Mouse (Mus musculus): ENCODE results near the gene Gm47189. TPM values are rescaled to one million over a fixed set of nuclear protein-coding genes. Genes with fewer than 3 reads are reported as not detected.
"Not testable (repeated sequence)": the region's sequence is repeated elsewhere in the genome, so short reads cannot be mapped to it uniquely, and the experiment has no call there.

The Gm47189 gene
- polyA plus RNA-seq (2012; rRNA removed), result not detected in 2 replicates

- H3K4me1 ChIP-seq (ENCODE audit: control insufficient read depth, insufficient read depth, low read length); H3K4me3 ChIP-seq (replicated peaks; ENCODE audit: extremely low read depth, low read depth, low read length); DNase-seq: not testable (repeated sequence)
Observed at GRCm38 (mm10) chr14:41772341-41772740, at the start of gene Gm47189. Gene Gm47189, minus strand, starts transcription at chr14:41772441.

GRCm38 (mm10) chr14:41755931-41756330 lies 16.3 kb downstream of the Gm47189 start:
- not testable (repeated sequence) for H3K4me3 ChIP-seq (replicated peaks; ENCODE audit: extremely low read depth, low read depth, low read length); H3K4me1 ChIP-seq (ENCODE audit: control insufficient read depth, insufficient read depth, low read length)
- DNase-seq, result peak; percentile 1
- WGBS, result 83% methylated on average over 3 of the region's 3 CpGs

GRCm38 (mm10) chr14:41750514-41750913 lies 21.7 kb downstream of the Gm47189 start, which contains the start of gene Gm7929:
Gene Gm7929, minus strand, starts transcription at chr14:41750614.
- not testable (repeated sequence) for H3K4me3 ChIP-seq (replicated peaks; ENCODE audit: extremely low read depth, low read depth, low read length); H3K4me1 ChIP-seq (ENCODE audit: control insufficient read depth, insufficient read depth, low read length); DNase-seq
- 67% methylated on average over 1 of the region's 1 CpGs for WGBS

DNA sequence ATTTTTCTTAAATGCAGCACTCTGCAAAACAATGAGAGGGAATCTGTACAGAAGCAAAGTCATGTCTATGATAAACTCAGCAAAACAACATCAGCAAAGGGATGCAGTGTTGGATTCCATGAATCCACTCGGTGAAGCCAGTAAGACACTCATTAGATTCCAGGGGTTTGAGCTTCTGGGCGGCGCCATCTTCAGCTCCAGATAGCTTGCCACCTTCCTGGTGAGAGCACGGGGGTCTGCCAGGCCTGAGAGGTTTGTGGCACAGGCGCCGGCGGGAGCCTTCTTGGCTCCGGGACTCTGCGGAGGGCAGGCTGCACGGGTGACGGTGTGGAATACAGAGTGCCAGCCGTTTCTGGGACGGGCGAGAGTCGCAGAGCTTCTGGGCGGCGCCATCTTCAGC lies 48.8 kb downstream of the Gm47189 start:
- not testable (repeated sequence) for H3K4me3 ChIP-seq (replicated peaks; ENCODE audit: extremely low read depth, low read depth, low read length); H3K4me1 ChIP-seq (ENCODE audit: control insufficient read depth, insufficient read depth, low read length); DNase-seq
- 70% methylated on average over 17 of the region's 17 CpGs for WGBS

DNA sequence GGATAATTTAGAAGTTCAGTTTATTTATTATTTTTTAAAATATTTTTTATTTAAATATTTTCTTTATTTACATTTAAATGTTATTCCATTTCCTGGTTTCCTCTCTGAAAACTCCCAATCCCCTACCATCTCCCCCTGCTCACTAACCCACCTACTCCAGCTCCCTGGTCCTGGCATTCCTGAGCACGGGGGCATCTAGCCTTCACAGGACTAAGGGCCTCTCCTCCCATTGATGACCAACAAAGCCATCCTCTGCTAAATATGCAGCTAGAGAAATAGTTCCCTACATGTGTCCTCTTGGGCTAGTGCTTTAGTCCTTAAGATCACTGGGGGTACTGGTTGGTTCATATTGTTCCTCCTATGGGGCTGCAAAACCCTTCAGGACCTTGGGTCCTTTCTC lies 55.1 kb downstream of the Gm47189 start:
- not testable (repeated sequence) for H3K4me3 ChIP-seq (replicated peaks; ENCODE audit: extremely low read depth, low read depth, low read length); DNase-seq; H3K4me1 ChIP-seq (ENCODE audit: control insufficient read depth, insufficient read depth, low read length)
- 87% methylated on average over 1 of the region's 1 CpGs for WGBS

Other genes starting within 250 kb of the Gm47189 start
- gene Gm7970, start 216.9 kb downstream of the Gm47189 start, polyA plus RNA-seq (2012; rRNA removed), result not detected in 2 replicates
- gene 1700049E17Rik2, start 199.2 kb downstream of the Gm47189 start, polyA plus RNA-seq (2012; rRNA removed), result not detected in 2 replicates
- not detected in 2 replicates for gene Gm3072, start 147.8 kb downstream of the Gm47189 start, polyA plus RNA-seq (2012; rRNA removed)
- not detected in 2 replicates for gene Gm3676, start 126.0 kb downstream of the Gm47189 start, polyA plus RNA-seq (2012; rRNA removed)
- not detected in 2 replicates for gene Gm8068, start 70.6 kb downstream of the Gm47189 start, polyA plus RNA-seq (2012; rRNA removed)
- not detected in 2 replicates for gene Gm7929, start 21.8 kb downstream of the Gm47189 start, polyA plus RNA-seq (2012; rRNA removed)
- not detected in 2 replicates for gene Gm7980, start 134.8 kb upstream of the Gm47189 start, polyA plus RNA-seq (2012; rRNA removed)
- not detected in 2 replicates for gene 1700049E17Rik1, start 152.5 kb upstream of the Gm47189 start, polyA plus RNA-seq (2012; rRNA removed)
- not detected in 2 replicates for gene 1700024B05Rik, start 171.6 kb upstream of the Gm47189 start, polyA plus RNA-seq (2012; rRNA removed)
- not detected in 2 replicates for gene Gm6401, start 195.5 kb upstream of the Gm47189 start, polyA plus RNA-seq (2012; rRNA removed)
- gene Gm3543, start 210.9 kb upstream of the Gm47189 start, polyA plus RNA-seq (2012; rRNA removed), result not detected in 2 replicates